Mouse (Mus musculus) kidney, adult 8-10 months (tissue): ENCODE data around the gene Ankrd65.
"Not testable (repeated sequence)": the region's sequence is repeated elsewhere in the genome, so short reads cannot be mapped to it uniquely, and the experiment has no call there.

Experiments used
- DNase-seq, 2 experiments: peaks; one replicate each; pipeline ENCODE4 v3.0.0; 2022

The Ankrd65 gene

DNA sequence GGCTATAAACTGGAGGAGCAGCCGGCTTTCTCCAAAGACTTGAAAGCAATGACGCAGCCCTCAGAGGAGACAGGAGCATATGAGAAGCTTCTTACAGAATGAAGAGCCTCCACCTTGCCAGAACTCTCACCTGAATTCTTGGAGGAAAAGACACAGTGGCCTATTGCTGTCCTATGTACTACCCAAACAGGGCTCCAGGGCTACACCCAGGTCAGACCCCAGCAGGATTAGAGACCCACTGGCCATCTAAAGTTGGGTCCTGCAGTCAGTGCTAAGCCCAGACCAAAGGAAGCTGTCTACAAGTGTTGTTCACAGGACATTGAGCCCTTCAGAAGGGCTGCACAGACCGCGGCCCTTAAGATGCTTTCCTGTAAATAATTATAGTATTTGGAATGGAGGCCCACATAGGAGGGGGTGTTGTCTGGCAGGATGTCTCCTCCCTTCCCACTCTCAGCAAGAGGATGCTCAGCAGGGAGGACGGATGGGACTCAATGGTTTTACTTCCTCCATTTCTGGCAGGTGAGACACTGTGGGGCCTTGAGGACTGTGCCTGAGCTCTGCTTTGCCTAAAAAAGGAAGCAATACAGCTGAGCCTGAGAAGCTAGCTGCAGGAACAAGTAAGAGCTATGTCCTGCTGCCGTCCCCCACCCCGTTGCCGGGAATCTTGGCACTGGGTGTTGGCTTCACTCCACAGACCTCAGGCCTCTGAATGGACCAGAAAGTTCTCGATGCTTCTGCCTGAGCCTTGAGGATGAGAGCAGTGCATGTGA is 15.1 kb upstream of the Ankrd65 start:
- DNase-seq = peak; percentile 54 to 64

DNA sequence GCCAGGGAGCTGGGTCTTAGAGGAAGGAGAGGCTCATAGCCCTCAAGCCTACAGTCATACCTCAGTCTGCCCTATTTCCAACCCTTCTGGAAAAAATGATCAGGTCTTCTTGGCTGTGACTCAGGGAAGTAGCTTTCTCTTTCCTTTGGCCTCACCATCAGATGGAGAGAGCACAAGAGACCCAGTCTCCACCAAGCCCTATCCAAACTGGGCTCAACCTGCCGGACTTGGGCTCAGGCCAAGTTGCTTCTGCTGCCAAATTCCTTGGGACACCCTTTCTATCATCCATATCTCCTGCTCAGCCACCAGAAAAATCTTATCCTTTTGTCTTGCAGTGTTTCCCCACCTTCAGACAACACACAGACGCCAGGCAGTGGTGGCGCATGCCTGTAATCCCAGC is 14.4 kb upstream of the Ankrd65 start:
- peak; percentile 33 to 62 for DNase-seq

DNA sequence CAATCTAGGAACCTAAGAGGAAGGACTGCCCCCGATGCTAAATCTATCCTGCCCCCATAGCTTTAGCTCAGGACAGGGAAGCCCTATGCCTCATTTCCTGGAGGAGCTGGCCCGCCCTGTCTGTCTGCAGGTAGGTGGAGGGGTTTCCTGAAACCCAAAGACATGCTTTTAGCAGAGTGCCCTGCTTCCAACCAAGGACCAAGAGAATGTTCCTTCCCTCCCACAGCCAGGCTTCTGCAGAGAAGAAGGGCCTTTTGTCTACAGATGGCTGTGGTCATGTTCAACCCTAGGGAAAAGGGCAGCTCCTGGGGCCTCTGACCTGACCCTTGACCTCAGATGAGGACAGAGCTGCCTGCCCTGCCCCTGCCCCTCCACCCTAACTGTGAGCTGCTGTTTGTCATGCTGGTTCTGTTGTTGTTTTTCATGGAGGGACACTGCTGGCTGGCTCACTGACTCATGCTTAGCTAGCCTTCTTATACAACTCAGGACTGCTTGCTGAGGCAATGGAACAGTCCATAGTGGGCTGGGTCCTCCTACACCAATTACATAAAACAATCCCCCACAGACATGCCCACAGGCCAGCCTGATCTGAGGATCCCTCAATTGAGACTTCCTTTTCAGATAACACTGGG is 13.4 kb upstream of the Ankrd65 start:
- DNase-seq = no peak

DNA sequence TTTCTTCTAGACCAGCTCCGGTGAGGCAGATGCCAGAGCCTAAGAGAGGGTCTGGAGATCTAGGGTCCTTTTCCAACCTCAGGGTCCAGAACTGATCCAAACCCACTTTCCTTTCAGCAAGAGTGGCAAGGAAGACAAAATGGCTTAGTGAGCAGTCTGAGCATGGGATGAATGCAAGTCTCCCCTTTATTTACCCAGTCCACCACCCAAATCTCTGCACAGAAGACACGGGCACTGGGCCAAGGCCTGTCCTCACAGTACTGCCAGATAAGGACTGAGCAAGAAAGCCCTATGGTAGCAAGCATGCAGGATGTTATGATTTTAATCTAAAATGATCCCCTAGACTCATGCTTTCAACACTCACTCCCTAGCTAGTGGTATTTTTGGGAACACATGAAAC is 12.4 kb upstream of the Ankrd65 start:
- DNase-seq = no peak

- no peak for DNase-seq
These were observed 10.7 kb upstream of the Ankrd65 start for GRCm38 (mm10) chr4:155779498-155779897.

DNA sequence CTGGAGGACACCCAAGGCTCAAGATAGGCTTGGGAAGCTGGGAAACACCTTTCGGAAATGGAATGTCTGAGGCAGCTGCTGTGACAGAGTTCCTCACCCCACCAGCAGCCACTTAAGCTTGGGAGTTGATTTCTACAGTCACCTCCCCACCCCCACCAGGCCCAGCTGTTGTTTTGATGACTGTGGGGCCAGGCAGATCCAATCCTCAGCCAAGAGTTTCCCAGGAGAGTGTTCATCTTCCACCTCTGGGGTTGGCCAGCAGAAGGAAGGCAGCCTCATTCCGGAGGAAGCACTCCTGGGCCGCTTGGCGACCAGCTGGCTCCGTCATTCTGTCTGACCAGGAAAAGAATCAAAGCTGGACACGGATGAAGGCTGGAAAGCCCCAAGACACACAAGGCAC is 9.3 kb upstream of the Ankrd65 start:
- DNase-seq = peak; percentile 61 to 69

GRCm38 (mm10) chr4:155783486-155784080 is 6.7 kb upstream of the Ankrd65 start:
- DNase-seq = peak; percentile 58 to 68

DNA sequence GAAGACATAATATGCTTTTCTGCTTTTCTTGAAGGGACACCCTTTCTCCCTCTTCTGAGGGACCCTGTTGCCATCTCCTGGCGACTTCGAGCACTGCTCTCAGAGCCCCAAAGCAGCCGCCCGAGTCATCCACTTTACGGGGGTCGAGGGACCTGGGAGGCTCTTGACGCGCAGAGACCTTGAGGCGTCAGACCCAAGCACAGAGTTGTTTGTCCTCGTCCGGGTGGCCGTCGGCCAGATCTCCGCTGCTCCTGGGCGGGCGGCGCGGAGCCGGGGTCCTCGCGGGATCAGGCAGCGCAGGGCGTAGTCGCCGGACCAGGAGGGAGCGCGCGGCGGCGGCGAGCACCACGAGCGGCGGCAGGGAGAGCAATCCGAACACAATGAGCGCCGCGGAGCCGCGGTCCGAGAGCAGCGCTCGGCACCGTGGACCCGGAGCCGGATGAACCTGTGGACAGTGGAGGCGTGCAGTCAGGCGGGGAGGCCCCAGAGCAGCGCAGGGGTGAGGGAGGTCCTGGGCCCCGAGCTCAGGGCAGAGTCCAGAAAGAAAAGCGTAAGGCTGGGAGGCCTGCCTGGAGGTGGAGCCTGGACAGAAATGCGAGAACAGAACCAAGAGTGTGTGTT is 6.0 kb upstream of the Ankrd65 start:
- peak; percentile 85 to 87 for DNase-seq

- DNase-seq = no peak
These were observed 5.0 kb upstream of the Ankrd65 start for GRCm38 (mm10) chr4:155785246-155785645.

- DNase-seq = no peak
These were observed 4.4 kb upstream of the Ankrd65 start, which contains the start of gene Tmem88b for GRCm38 (mm10) chr4:155785819-155786218. Gene Tmem88b (minus strand): TSS chr4:155785874.

- no peak for DNase-seq
These were observed 1.9 kb upstream of the Ankrd65 start for GRCm38 (mm10) chr4:155788300-155788699.

GRCm38 (mm10) chr4:155788833-155789232 is 1.4 kb upstream of the Ankrd65 start:
- DNase-seq = not testable (repeated sequence)

DNA sequence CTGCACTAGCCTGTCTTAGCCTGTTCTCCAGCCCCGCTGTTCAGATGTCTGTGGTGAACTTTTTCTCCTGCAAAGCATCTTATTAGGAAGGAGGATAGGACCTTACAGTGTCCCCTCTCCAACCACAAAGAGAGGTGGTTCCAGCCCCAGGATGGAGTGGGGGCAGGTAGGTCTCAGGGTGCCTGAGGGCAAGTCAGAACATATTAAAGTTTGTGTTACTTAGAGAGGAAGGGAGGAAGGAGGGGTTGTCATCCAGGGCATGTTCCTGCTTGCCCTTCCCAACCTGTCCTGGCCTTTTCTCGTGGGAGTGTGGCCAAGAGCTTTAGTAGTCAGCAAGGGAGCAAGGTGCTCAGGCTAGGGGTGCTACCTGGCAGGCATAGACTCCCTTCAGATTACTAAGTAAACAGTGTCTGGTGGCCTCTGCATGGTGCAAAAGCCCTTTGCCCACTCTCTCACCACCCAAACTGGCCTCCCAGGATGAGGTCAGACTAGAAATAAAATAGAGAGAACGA is 467 bp downstream of the Ankrd65 start:
- peak in 1 of 2 experiments; percentile 69 for DNase-seq

- DNase-seq = no peak
These were observed 1.1 kb downstream of the Ankrd65 start for GRCm38 (mm10) chr4:155791240-155791933.

DNA sequence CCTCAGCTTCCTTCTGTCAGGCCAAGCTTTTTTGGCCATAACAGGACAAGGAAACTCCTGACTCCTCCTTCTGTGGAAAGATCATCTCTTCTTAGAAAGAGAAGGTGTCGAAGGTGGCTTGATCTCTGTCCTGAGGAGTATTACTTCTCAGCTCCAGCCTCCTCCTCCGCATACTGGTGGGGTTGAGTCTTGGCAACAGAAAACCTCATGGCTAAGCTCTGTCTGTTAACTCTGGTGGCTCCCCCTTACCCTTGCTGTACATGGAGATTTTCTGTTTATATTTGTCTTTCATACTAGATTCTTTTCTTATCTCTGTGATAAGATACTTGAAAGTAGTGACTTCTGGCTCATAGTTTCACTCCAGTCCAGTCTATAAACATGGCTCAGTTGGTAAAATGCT is 3.5 kb downstream of the Ankrd65 start:
- no peak for DNase-seq

GRCm38 (mm10) chr4:155802075-155802474 is 11.8 kb downstream of the Ankrd65 start:
- DNase-seq = no peak

- DNase-seq = no peak
These were observed 12.6 kb downstream of the Ankrd65 start, which contains the start of gene Mrpl20 for GRCm38 (mm10) chr4:155802741-155803339. Gene Mrpl20 (plus strand): TSS chr4:155802878.

- DNase-seq = peak; percentile 93 to 95
These were observed 13.3 kb downstream of the Ankrd65 start for GRCm38 (mm10) chr4:155803340-155804041.

DNA sequence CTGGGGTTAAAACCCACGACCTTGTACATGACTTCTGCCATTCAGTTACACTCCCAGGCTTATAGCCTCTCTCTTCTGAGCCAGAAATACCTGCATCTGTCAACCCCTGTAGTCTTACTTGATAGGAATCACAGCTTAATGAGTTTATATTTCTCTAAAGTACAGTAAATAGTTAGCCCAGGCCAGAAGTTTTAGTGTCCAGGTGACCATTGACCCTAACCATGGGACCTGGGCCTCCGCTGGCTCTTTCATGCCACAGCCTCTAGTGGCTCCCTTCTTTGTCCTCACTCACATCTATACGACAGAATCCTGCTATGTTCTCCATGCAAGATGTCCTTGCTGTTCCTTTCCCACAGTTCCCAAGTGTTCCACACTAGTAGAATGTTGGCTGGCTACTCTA is 17.6 kb downstream of the Ankrd65 start:
- no peak for DNase-seq

GRCm38 (mm10) chr4:155811929-155812664 is 21.9 kb downstream of the Ankrd65 start, which contains the start of gene Ccnl2:
Gene Ccnl2 (plus strand): TSS chr4:155812489.
- peak; percentile 92 to 94 for DNase-seq
